Mouse (Mus musculus): ENCODE data around the gene Acot8. TPM values are rescaled to one million over a fixed set of nuclear protein-coding genes. Genes with fewer than 3 reads are reported as not detected.

Acot8 gene
- total and polyA plus RNA-seq, 3 experiments: 30.9 to 40.3 TPM; not detected in 1

- H3K9ac ChIP-seq (ENCODE audit: control insufficient read depth, low read depth, low read length, poor library complexity, severe bottlenecking): no peak overlapping the region
- TF ChIP-seq ZKSCAN1 (IDR thresholded peaks at IDR 0.05; ENCODE audit: low read depth, low read length) (no peak), CTCF (IDR thresholded peaks at IDR 0.05 in 2 of 3, conservative IDR thresholded peaks at IDR 0.05 in 1 of 3; ENCODE audit: control insufficient read depth in 1 of 3, insufficient read depth in 1 of 3, low read depth in 2 of 3, low read length in 3 of 3, poor library complexity in 1 of 3, severe bottlenecking in 1 of 3) (no peak), ETS1 (IDR thresholded peaks at IDR 0.05; ENCODE audit: low read depth, low read length) (no peak), ZMIZ1 (IDR thresholded peaks at IDR 0.05; ENCODE audit: low read depth, low read length) (no peak), NELFE (IDR thresholded peaks at IDR 0.05; ENCODE audit: low read depth, low read length) (no peak), MYC (IDR thresholded peaks at IDR 0.05; ENCODE audit: low read depth, low read length) (no peak), NRF1 (IDR thresholded peaks at IDR 0.05; ENCODE audit: insufficient read depth, low read depth, low read length, poor library complexity, severe bottlenecking) (no peak)
- H3K27ac ChIP-seq (ENCODE audit: control insufficient read depth, low read depth, low read length): no peak overlapping the region
- peaks cover 3 to 21% of the 10 kb centered on the region in 2 experiments; a peak in 3 of 4 replicates for H3K4me1 ChIP-seq (ENCODE audit: control insufficient read depth in 1 of 2, insufficient read depth in 2 of 2, low read length in 2 of 2)
- no peaks in the 10 kb centered on the region for H3K27me3 ChIP-seq (ENCODE audit: control insufficient read depth in 1 of 2, insufficient read depth in 2 of 2, low read length in 2 of 2)
- no peak overlapping the region for H3K4me3 ChIP-seq (ENCODE audit: control insufficient read depth in 1 of 2, insufficient read depth in 1 of 2, low read depth in 2 of 2, low read length in 2 of 2)
- peaks cover 2 to 22% of the 10 kb centered on the region in 2 experiments for H3K36me3 ChIP-seq (ENCODE audit: control insufficient read depth in 1 of 2, insufficient read depth in 2 of 2, low read length in 2 of 2)
- peaks cover 24% of the 10 kb centered on the region for H3K79me2 ChIP-seq (ENCODE audit: control insufficient read depth, insufficient read depth, low read length, poor library complexity)
- no peaks in the 10 kb centered on the region for H3K9me3 ChIP-seq (replicated peaks; ENCODE audit: insufficient read depth, low read length)
- no peak for DNase-seq (ENCODE audit: low read depth, low spot score)
Observed at GRCm38 (mm10) chr2:164767812-164768540, 36.7 kb downstream of the Acot8 start.

GRCm38 (mm10) chr2:164765841-164766240 is 38.8 kb downstream of the Acot8 start:
- Histone ChIP-seq H3K4me1 (ENCODE audit: control insufficient read depth in 1 of 2, insufficient read depth in 2 of 2, low read length in 2 of 2) (peaks cover 0 to 3% of the 10 kb centered on the region in 2 experiments; a peak in 1 of 4 replicates), H3K9me3 (replicated peaks; ENCODE audit: insufficient read depth, low read length) (no peaks in the 10 kb centered on the region), H3K27me3 (ENCODE audit: control insufficient read depth in 1 of 2, insufficient read depth in 2 of 2, low read length in 2 of 2) (no peaks in the 10 kb centered on the region), H3K79me2 (ENCODE audit: control insufficient read depth, insufficient read depth, low read length, poor library complexity) (peaks cover 13% of the 10 kb centered on the region), H3K36me3 (ENCODE audit: control insufficient read depth in 1 of 2, insufficient read depth in 2 of 2, low read length in 2 of 2) (peaks cover 0 to 2% of the 10 kb centered on the region in 2 experiments; a peak in 3 of 4 replicates), H3K27ac (ENCODE audit: control insufficient read depth, low read depth, low read length) (no peak overlapping the region), H3K4me3 (ENCODE audit: control insufficient read depth in 1 of 2, insufficient read depth in 1 of 2, low read depth in 2 of 2, low read length in 2 of 2) (no peak overlapping the region), H3K9ac (ENCODE audit: control insufficient read depth, low read depth, low read length, poor library complexity, severe bottlenecking) (no peak overlapping the region)
- no peak for DNase-seq (ENCODE audit: low read depth, low spot score)
- TF ChIP-seq POLR2AphosphoS2 (IDR thresholded peaks at IDR 0.05; ENCODE audit: low read length) (no peak), ZNF384 (IDR thresholded peaks at IDR 0.05; ENCODE audit: low read depth, low read length) (no peak), NRF1 (IDR thresholded peaks at IDR 0.05; ENCODE audit: insufficient read depth, low read depth, low read length, poor library complexity, severe bottlenecking) (no peak), ZKSCAN1 (IDR thresholded peaks at IDR 0.05; ENCODE audit: low read depth, low read length) (no peak), MYC (IDR thresholded peaks at IDR 0.05; ENCODE audit: low read depth, low read length) (no peak)

- Histone ChIP-seq H3K9ac (ENCODE audit: control insufficient read depth, low read depth, low read length, poor library complexity, severe bottlenecking) (no peak overlapping the region), H3K27ac (ENCODE audit: control insufficient read depth, low read depth, low read length) (no peak overlapping the region)
- TF ChIP-seq TAL1 (IDR thresholded peaks at IDR 0.05; ENCODE audit: low read length) (no peak), MAZ (IDR thresholded peaks at IDR 0.05; ENCODE audit: low read depth, low read length) (no peak), MXI1 (IDR thresholded peaks at IDR 0.05; ENCODE audit: low read depth, low read length) (no peak), SIN3A (IDR thresholded peaks at IDR 0.05; ENCODE audit: low read length) (no peak), BHLHE40 (IDR thresholded peaks at IDR 0.05; ENCODE audit: borderline replicate concordance, low read depth, low read length) (no peak), KAT2A (conservative IDR thresholded peaks at IDR 0.05; ENCODE audit: low read depth, low read length) (no peak), USF1 (IDR thresholded peaks at IDR 0.05; ENCODE audit: low read depth, low read length) (no peak), ZMIZ1 (IDR thresholded peaks at IDR 0.05; ENCODE audit: low read depth, low read length) (no peak), ZNF384 (IDR thresholded peaks at IDR 0.05; ENCODE audit: low read depth, low read length) (no peak), EP300 (IDR thresholded peaks at IDR 0.05; ENCODE audit: low read depth in 1 of 2, low read length in 2 of 2) (no peak), POLR2AphosphoS5 (IDR thresholded peaks at IDR 0.05; ENCODE audit: borderline replicate concordance, low read depth, low read length) (no peak), HCFC1 (IDR thresholded peaks at IDR 0.05; ENCODE audit: low read depth, low read length) (no peak)
Observed at GRCm38 (mm10) chr2:164762593-164762992, 42.1 kb downstream of the Acot8 start.

More at GRCm38 (mm10) chr2:164762593-164762992, 42.1 kb downstream of the Acot8 start:
- Histone ChIP-seq H3K36me3 (ENCODE audit: control insufficient read depth in 1 of 2, insufficient read depth in 2 of 2, low read length in 2 of 2) (peaks cover 4 to 8% of the 10 kb centered on the region in 2 experiments), H3K27me3 (ENCODE audit: control insufficient read depth in 1 of 2, insufficient read depth in 2 of 2, low read length in 2 of 2) (no peaks in the 10 kb centered on the region), H3K4me1 (ENCODE audit: control insufficient read depth in 1 of 2, insufficient read depth in 2 of 2, low read length in 2 of 2) (no peaks in the 10 kb centered on the region), H3K4me3 (ENCODE audit: control insufficient read depth in 1 of 2, insufficient read depth in 1 of 2, low read depth in 2 of 2, low read length in 2 of 2) (no peak overlapping the region), H3K9me3 (replicated peaks; ENCODE audit: insufficient read depth, low read length) (no peaks in the 10 kb centered on the region), H3K79me2 (ENCODE audit: control insufficient read depth, insufficient read depth, low read length, poor library complexity) (no peaks in the 10 kb centered on the region)
- DNase-seq (ENCODE audit: low read depth, low spot score): no peak

Data from MEL (cell line).